Mouse (Mus musculus) kidney, adult 2 months (tissue): ENCODE results near the gene Acr.

Experiments
- CTCF ChIP-seq: fragments of 200-500 bp; conservative IDR thresholded peaks from 2 replicates; pipeline ENCODE4 v1.5.1; 2011; ENCODE audit warnings: low read depth, mild to moderate bottlenecking, control low read depth, low read length, moderate library complexity, mixed read lengths; ENCODE audit not compliant: insufficient read depth, insufficient read length
- POLR2A ChIP-seq: fragments of 200-500 bp; IDR thresholded peaks from one replicate; pipeline ENCODE4 v1.6.1; 2011; ENCODE audit warnings: low read depth, low read length, control low read depth

- no peak for TF ChIP-seq CTCF
- TF ChIP-seq POLR2A, result no peak
Observed at GRCm38 (mm10) chr15:89531399-89531798, 36.7 kb upstream of the Acr start.
